Mouse (Mus musculus): Measurements from ENCODE around the gene Dpf1. TPM values are rescaled to one million over a fixed set of nuclear protein-coding genes. Genes with fewer than 3 reads are reported as not detected.

Dpf1 gene
- polyA plus RNA-seq, 1 experiment from 2014 or later = 118 TPM

DNA sequence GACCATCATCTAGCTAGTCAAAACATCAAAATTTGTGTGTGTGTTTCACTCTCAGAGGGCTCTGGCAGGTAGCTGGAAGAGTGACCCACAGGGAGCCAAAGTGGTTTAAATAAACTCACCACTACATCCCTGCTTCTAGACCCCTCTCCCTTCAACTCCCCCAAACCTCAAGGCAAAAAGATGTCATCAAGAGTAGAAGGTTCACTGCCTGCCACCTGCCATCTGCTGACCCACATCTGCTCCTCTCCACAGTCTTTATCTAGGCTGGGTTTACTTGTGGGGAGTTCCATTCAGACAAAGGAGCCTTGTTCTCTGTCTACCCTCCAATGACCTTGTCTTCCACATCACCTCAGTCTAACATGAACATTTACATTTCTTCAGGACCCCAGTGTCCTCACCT lies 24.5 kb upstream of the Dpf1 start:
- Histone ChIP-seq H3K9me3 (no peaks in the 10 kb centered on the region), H3K27ac (no peak overlapping the region), H3K27me3 (peaks cover 41% of the 10 kb centered on the region), H3K4me2 (no peak overlapping the region), H3K36me3 (replicated peaks) (no peaks in the 10 kb centered on the region), H3K4me3 (replicated peaks) (no peak overlapping the region), H3K4me1 (peaks cover 15% of the 10 kb centered on the region), H3K9ac (no peak overlapping the region)
- no peak for ATAC-seq (ENCODE audit: low FRiP score)

DNA sequence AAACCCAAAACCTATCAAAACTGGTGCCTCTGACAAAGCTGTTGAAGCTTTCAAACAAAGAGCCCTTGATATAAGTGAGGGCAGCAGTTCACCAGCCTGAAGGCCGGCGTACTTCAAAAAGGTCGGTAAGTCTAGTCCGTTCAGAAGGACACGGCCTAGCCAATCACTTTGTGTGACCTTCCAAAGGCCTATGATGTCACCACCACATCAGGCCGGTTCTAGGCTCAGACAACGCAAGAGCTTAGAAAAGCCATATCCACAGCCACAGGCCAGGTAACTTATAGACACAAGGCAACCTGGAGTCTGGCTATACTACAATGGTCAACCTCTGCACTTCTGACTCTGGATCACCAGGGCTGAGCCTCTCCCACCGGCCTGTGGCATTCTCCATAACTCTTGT lies 23.8 kb upstream of the Dpf1 start:
- ATAC-seq (ENCODE audit: low FRiP score) = no peak
- 90% methylated on average over 8 of the region's 8 CpGs for WGBS
- Histone ChIP-seq H3K4me1 (peaks cover 15% of the 10 kb centered on the region), H3K27me3 (peaks cover 48% of the 10 kb centered on the region), H3K27ac (no peak overlapping the region), H3K9ac (no peak overlapping the region), H3K9me3 (no peaks in the 10 kb centered on the region), H3K4me2 (no peak overlapping the region), H3K4me3 (replicated peaks) (no peak overlapping the region), H3K36me3 (replicated peaks) (no peaks in the 10 kb centered on the region)

DNA sequence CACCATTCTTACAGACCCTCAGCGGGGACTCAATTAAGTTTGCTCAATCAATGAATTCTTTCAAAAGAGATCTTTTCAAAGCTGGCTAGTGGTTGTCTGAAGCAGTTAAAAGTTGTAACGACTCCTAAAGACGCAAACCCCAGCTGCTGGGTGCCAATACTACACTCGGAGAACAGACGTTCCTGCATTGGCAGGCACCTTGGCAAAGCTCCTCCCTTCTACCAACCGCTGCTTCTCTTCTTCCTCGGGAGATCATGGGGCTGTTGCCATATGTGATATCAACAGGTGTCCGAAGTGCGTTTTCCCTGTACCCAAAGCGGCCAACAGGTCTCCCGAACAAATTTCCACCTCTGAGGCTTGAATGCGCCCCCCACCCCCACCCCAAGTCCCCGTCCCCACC lies 22.9 kb upstream of the Dpf1 start:
- Histone ChIP-seq H3K9me3 (no peaks in the 10 kb centered on the region), H3K9ac (peak overlapping the region; percentile 70; the same call in 1 of the 2 replicates), H3K27ac (no peak overlapping the region), H3K4me2 (peak overlapping the region; percentile 99), H3K4me1 (peaks cover 15% of the 10 kb centered on the region), H3K36me3 (replicated peaks) (no peaks in the 10 kb centered on the region), H3K4me3 (replicated peaks) (peak overlapping the region; percentile 59), H3K27me3 (peaks cover 52% of the 10 kb centered on the region)
- WGBS = 6% methylated on average over 13 of the region's 13 CpGs
- ATAC-seq (ENCODE audit: low FRiP score) = no peak

DNA sequence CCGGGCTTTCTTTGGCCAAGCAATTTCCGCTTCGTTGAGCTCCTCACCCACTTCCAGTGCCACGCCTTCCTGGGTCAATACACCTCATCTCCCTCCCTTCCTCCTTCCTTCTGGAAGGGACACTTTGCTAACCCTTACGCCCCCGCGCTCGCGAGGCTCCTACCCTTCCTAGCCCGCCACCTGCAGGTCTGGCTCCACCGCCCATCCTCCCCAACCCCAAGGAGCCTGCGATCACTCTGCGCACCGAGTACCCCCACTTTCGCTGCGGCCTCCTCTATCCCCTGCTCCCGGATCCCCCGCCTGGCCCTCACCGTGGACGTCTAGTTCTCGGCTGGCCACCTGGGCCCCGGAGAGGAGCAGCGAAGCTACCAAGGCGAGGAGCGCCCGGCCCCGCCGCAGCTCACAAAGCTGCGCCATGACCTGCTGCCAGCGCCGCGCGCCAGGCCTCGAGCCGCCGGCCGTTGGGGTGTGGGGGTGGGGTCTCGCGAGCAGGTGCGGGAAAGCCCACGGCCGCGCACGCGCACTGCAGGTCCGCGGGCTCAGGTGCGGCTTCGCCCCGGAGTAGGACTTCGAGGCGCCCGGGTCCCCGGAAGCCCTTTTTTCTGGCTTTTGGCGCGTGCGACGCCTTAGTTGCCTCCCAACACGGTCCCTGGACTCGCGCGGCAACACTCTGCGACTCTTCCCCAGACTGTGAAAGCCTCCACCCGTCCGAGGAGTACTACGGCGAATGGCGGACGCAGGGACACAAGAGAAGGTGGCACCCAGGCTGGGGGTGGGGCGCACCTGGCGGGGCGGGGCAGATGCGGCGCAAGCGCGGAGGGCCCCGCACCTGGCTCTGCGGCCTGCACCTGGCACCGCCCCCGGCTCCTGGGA lies 22.3 kb upstream of the Dpf1 start, which contains the start of gene Spint2:
TSS of gene Spint2 (minus strand) at position 712 of the 873 bp plus-strand sequence.
- peak within 1 kb of the TSS; percentile 70 for H3K9ac ChIP-seq
- peak within 1 kb of the TSS; percentile 59 for H3K4me3 ChIP-seq (replicated peaks)
- under 1% methylated on average over 80 of the region's 80 CpGs for WGBS
- H3K9me3 ChIP-seq = no peaks in the 10 kb centered on the region
- peak within 1 kb of the TSS; percentile 99 for H3K4me2 ChIP-seq
- H3K27me3 ChIP-seq = peaks cover 52% of the 10 kb centered on the region
- no peaks in the 10 kb centered on the region for H3K36me3 ChIP-seq (replicated peaks)
- peak; percentile 61 for ATAC-seq (ENCODE audit: low FRiP score)
- no peak within 1 kb of the TSS for H3K27ac ChIP-seq
- peaks cover 15% of the 10 kb centered on the region for H3K4me1 ChIP-seq

DNA sequence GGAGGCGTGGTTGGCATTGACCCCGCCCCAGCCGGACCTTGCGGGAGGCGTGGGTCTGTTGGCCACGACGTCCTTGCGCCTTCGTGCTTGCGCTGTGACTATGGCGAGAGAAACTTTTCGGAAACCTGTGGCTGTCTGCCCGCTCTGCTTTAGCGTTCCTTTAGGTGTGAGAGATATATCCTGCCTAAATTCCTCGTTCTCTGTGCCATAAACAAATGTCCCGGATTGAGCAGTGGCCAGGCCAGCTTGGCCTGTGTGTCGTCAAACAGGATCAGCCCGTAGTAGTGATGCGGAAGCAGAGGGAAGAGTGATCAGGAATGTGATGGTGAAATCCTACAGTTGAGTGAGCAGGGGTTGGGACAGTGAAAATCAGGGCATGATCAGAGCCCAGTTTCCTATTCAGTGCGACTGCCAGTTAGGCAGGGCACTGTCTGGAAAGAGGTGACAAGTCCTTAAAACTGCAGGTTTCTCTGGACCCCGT lies 21.6 kb upstream of the Dpf1 start:
- H3K4me3 ChIP-seq (replicated peaks) = peak overlapping the region; percentile 59
- peak overlapping the region; percentile 99 for H3K4me2 ChIP-seq

DNA sequence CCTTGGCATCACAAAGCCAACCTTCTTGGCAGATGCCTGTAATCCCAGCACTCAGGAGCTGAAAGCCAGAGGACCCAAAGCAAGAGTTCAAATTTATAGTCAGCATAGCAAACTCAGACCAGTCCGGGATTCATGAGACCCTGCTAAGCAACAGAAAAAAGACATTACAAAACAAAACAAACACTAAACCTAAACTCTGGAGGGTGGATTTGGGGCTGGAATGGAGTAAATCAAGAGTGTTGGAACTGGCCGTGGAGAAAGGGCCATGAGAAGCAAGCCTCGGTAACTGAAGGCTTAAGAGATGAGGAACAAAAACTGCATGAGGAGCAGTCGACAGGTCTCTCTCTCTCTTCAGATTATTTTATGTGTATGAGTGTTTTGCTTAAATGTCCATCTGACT lies 19.9 kb upstream of the Dpf1 start:
- H3K36me3 ChIP-seq (replicated peaks) = no peaks in the 10 kb centered on the region
- H3K9ac ChIP-seq = no peak overlapping the region
- no peaks in the 10 kb centered on the region for H3K9me3 ChIP-seq
- H3K27ac ChIP-seq = no peak overlapping the region
- 87% methylated on average over 4 of the region's 4 CpGs for WGBS
- H3K4me1 ChIP-seq = peaks cover 19% of the 10 kb centered on the region
- no peak overlapping the region for H3K4me3 ChIP-seq (replicated peaks)
- no peak overlapping the region for H3K4me2 ChIP-seq
- peaks cover 64% of the 10 kb centered on the region for H3K27me3 ChIP-seq
- ATAC-seq (ENCODE audit: low FRiP score) = no peak

More for the DNA sequence above, 21.6 kb upstream of the Dpf1 start:
- Histone ChIP-seq H3K36me3 (replicated peaks) (no peaks in the 10 kb centered on the region), H3K4me1 (peaks cover 15% of the 10 kb centered on the region), H3K27ac (no peak overlapping the region), H3K9ac (peak overlapping the region; percentile 70), H3K27me3 (peaks cover 54% of the 10 kb centered on the region), H3K9me3 (no peaks in the 10 kb centered on the region)
- WGBS = 10% methylated on average over 21 of the region's 21 CpGs
- no peak for ATAC-seq (ENCODE audit: low FRiP score)

DNA sequence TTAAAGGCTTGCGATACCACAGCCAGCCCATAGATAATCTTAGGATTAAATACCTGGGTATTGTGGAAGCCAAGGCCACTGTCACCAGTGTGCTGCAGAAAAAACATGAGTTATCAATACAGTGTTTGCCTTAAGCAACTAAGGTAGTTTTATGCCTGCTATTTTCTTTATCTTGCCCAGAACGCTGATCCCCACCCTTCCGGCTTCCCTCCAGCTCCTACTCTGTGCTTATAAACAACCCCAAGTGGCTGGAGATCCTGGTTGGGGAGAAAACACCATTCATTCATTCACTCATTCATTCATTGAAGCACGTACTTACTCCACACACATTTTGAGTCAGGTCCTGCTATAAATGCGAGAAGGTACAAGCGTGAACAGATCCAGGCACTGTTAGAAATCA lies 19.2 kb upstream of the Dpf1 start:
- Histone ChIP-seq H3K27ac (no peak overlapping the region), H3K9ac (no peak overlapping the region), H3K4me2 (no peak overlapping the region), H3K9me3 (no peaks in the 10 kb centered on the region), H3K27me3 (peaks cover 69% of the 10 kb centered on the region), H3K36me3 (replicated peaks) (no peaks in the 10 kb centered on the region), H3K4me1 (peaks cover 25% of the 10 kb centered on the region), H3K4me3 (replicated peaks) (no peak overlapping the region)
- 95% methylated on average over 6 of the region's 6 CpGs for WGBS
- no peak for ATAC-seq (ENCODE audit: low FRiP score)

DNA sequence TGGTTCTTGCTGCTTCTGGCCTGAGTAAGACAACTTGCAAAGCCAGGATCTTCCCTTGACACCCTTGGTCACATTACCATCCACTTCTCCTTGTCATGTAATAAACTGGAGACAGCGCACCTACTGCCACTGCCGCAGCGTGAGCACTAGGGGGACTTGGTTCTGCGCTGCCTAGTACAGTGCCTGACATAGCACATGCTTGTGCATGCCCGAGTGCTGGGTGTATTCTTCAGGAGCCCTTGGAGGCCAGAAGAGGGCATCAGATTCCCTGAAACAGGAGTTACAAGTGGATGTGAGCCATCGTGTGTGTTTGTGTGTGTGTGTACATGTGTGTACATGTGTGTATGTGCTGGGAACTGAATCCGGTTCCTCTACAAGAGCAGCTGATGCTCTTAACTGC lies 16.3 kb upstream of the Dpf1 start:
- Histone ChIP-seq H3K36me3 (replicated peaks) (no peaks in the 10 kb centered on the region), H3K27me3 (peaks cover 52% of the 10 kb centered on the region), H3K9ac (no peak overlapping the region), H3K9me3 (no peaks in the 10 kb centered on the region), H3K4me2 (no peak overlapping the region), H3K4me3 (replicated peaks) (no peak overlapping the region), H3K27ac (no peak overlapping the region), H3K4me1 (peaks cover 33% of the 10 kb centered on the region)
- ATAC-seq (ENCODE audit: low FRiP score) = no peak
- WGBS = 89% methylated on average over 7 of the region's 7 CpGs

DNA sequence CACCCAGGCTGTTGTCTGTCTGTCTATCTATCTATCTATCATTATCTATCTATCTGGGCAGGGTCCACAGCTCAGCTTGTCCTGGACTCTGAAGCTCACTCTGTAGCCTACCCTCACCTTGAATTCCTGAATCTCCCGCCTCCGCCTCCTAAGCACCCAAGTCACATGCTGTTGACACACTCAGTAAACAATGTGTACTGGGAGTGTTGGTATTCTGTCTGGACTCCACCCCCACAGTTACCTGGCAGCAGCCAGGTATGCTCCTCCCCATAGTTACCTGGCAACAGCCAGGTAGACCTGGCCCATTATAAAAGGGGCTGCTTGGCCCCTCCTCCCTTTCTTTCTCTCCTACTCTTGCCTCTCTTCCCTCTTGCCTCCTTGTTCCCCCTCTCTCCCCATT lies 15.7 kb upstream of the Dpf1 start:
- no peak overlapping the region for H3K9ac ChIP-seq
- 87% methylated on average over 2 of the region's 2 CpGs for WGBS
- no peak overlapping the region for H3K27ac ChIP-seq
- no peaks in the 10 kb centered on the region for H3K36me3 ChIP-seq (replicated peaks)
- no peak for ATAC-seq (ENCODE audit: low FRiP score)
- H3K4me3 ChIP-seq (replicated peaks) = no peak overlapping the region
- peaks cover 46% of the 10 kb centered on the region for H3K27me3 ChIP-seq
- peaks cover 39% of the 10 kb centered on the region for H3K4me1 ChIP-seq
- H3K9me3 ChIP-seq = no peaks in the 10 kb centered on the region
- H3K4me2 ChIP-seq = no peak overlapping the region

DNA sequence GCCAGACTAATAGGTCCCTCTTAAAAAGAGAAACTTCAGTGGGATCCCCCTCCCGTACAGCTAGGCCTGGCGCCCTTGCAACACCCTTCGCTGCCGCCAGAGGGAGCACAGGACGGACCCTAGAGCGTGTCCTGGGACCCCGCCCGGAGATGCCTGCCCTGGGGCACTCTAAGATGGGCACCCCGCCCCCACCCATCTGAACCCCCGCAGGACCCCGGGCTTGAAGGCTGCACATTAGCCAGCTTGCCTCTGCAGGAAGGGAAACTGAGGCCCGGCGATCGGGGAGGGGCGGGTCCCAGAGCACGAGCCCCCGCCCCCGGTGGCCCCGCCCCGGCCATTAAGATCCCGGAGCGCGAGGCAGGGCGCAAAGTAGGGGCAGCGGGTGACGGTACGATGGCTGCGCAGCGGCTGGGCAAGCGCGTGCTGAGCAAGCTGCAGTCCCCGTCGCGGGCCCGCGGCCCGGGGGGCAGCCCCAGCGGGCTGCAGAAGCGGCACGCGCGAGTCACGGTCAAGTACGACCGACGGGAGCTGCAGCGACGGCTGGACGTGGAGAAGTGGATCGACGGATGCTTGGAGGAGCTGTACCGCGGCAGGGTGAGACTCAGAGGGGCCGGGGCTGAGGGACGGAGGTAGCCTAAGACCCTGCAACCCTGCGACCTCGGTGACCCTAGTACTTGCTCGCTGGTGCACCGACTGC lies 14.7 kb upstream of the Dpf1 start, which contains the start of gene Ppp1r14a:
TSS of gene Ppp1r14a (plus strand) at position 367 of the 697 bp plus-strand sequence.
- H3K27me3 ChIP-seq = peaks cover 43% of the 10 kb centered on the region
- H3K4me3 ChIP-seq (replicated peaks) = peak within 1 kb of the TSS; percentile 55
- peak; percentile 60 for ATAC-seq (ENCODE audit: low FRiP score)
- H3K9ac ChIP-seq = peak within 1 kb of the TSS; percentile 65
- H3K36me3 ChIP-seq (replicated peaks) = no peaks in the 10 kb centered on the region
- H3K4me1 ChIP-seq = peaks cover 49% of the 10 kb centered on the region
- 1% methylated on average over 59 of the region's 59 CpGs for WGBS
- no peaks in the 10 kb centered on the region for H3K9me3 ChIP-seq
- peak within 1 kb of the TSS; percentile 60; the same call in 1 of the 2 replicates for H3K27ac ChIP-seq
- peak within 1 kb of the TSS; percentile 92 for H3K4me2 ChIP-seq

DNA sequence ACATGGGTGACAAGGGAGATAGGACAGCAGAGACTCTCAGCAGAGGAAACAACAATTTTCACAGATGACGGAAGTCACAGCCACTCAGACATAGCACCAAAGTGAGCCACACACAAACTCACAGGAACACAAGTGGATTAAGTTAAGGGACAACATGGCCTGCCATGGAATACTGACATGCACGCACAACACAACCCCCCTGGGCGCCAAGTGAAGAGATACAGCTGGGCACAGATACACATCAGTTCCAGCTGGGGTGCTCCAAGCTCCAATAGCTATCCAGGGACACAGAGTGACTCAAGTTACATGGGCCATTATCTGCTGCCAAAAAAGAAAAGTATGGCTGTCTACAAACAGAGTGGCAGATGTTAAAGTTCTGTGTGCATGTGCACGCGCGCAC lies 13.9 kb upstream of the Dpf1 start:
- H3K27me3 ChIP-seq = peaks cover 36% of the 10 kb centered on the region
- 0 out of 2 replicates have a peak overlapping the region, but pooled peaks have one; percentile 36 for H3K27ac ChIP-seq
- no peaks in the 10 kb centered on the region for H3K36me3 ChIP-seq (replicated peaks)
- ATAC-seq (ENCODE audit: low FRiP score) = no peak
- H3K9ac ChIP-seq = no peak overlapping the region
- no peaks in the 10 kb centered on the region for H3K9me3 ChIP-seq
- H3K4me2 ChIP-seq = peak overlapping the region; percentile 92
- H3K4me3 ChIP-seq (replicated peaks) = peak overlapping the region; percentile 55; the same call in 1 of the 2 replicates
- WGBS = 89% methylated on average over 6 of the region's 6 CpGs
- H3K4me1 ChIP-seq = peaks cover 53% of the 10 kb centered on the region

Measured in forebrain, embryonic 12.5 days (tissue).